Mouse (Mus musculus) spleen, postnatal 36 days (tissue): ENCODE data around the gene Pgm1.

Experiments
- DNase-seq, 2 experiments: peaks; one replicate each; pipeline ENCODE4 v3.0.0; 2022; ENCODE audit warnings: low spot score in 2 of 2, mixed read lengths in 1 of 2

The Pgm1 gene

GRCm38 (mm10) chr4:100011563-100011962 lies 82.3 kb downstream of the Pgm1 start:
- DNase-seq, result no peak

GRCm38 (mm10) chr4:100012361-100013035 lies 83.3 kb downstream of the Pgm1 start:
- DNase-seq, result no peak

GRCm38 (mm10) chr4:100027773-100028172 lies 98.6 kb downstream of the Pgm1 start:
- no peak for DNase-seq

- peak; percentile 9 to 15 for DNase-seq
Observed at GRCm38 (mm10) chr4:100028641-100029040, 99.4 kb downstream of the Pgm1 start.

- DNase-seq, result no peak
Observed at GRCm38 (mm10) chr4:100031270-100031669, 102.1 kb downstream of the Pgm1 start.

GRCm38 (mm10) chr4:100032608-100033007 lies 103.4 kb downstream of the Pgm1 start:
- DNase-seq, result no peak

GRCm38 (mm10) chr4:100033944-100034343 lies 104.7 kb downstream of the Pgm1 start:
- no peak for DNase-seq

- no peak for DNase-seq
Observed at GRCm38 (mm10) chr4:100034971-100035370, 105.8 kb downstream of the Pgm1 start.

GRCm38 (mm10) chr4:100035919-100036554 lies 106.8 kb downstream of the Pgm1 start:
- DNase-seq, result no peak
